Mouse (Mus musculus) bone marrow macrophage, adult 2 months (primary cell): Measurements from ENCODE around the gene Lpo. TPM values are rescaled to one million over a fixed set of nuclear protein-coding genes. Genes with fewer than 3 reads are reported as not detected.
"Not testable (repeated sequence)": the region's sequence is repeated elsewhere in the genome, so short reads cannot be mapped to it uniquely, and the experiment has no call there.

Source experiments
- H3K27ac ChIP-seq: 2 replicates; pipeline ENCODE4 v1.5.1; 2012; ENCODE audit warnings: low read depth, low read length; ENCODE audit not compliant: insufficient read depth
- H3K4me1 ChIP-seq: 2 replicates; pipeline ENCODE4 v1.6.1; 2012; ENCODE audit warnings: low read length; ENCODE audit not compliant: control insufficient read depth, insufficient read depth
- H3K4me3 ChIP-seq: 2 replicates; pipeline ENCODE4 v1.5.1; 2012; ENCODE audit warnings: mild to moderate bottlenecking, low read length, moderate library complexity; ENCODE audit not compliant: insufficient read depth
- CTCF ChIP-seq: IDR thresholded peaks from 2 replicates; pipeline ENCODE4 v1.5.1; 2012; ENCODE audit warnings: low read depth, mild to moderate bottlenecking, low read length, moderate library complexity
- POLR2A ChIP-seq: IDR thresholded peaks from 2 replicates; pipeline ENCODE4 v1.6.1; 2012; ENCODE audit warnings: mild to moderate bottlenecking, low read depth, low read length, borderline replicate concordance
- polyA plus RNA-seq: library from polyadenylated mRNA; stranded (reverse); fragments of >200 nt; gene quantifications from 2 replicates; pipeline ENCODE4 v1.2.4, GENCODE M21; 2012; ENCODE audit not compliant: missing spikeins, insufficient read depth, insufficient read length

The Lpo gene
- not detected in 2 replicates for polyA plus RNA-seq

GRCm38 (mm10) chr11:87828239-87828900 lies at the start of gene Lpo:
Gene Lpo (minus strand): TSS chr11:87828289.
- no peak for TF ChIP-seq CTCF
- TF ChIP-seq POLR2A, result no peak
- Histone ChIP-seq H3K27ac (no peak within 1 kb of the TSS), H3K4me1 (no peaks in the 10 kb centered on the region), H3K4me3 (no peak within 1 kb of the TSS)

- Histone ChIP-seq H3K4me1 (no peaks in the 10 kb centered on the region), H3K27ac (no peak within 1 kb of the TSS), H3K4me3 (no peak within 1 kb of the TSS)
- TF ChIP-seq POLR2A (no peak), CTCF (no peak)
These were observed 47.3 kb upstream of the Lpo start, which contains the start of gene Epx for GRCm38 (mm10) chr11:87875436-87875835. Gene Epx (minus strand): TSS chr11:87875536.

- no peaks in the 10 kb centered on the region for H3K4me1 ChIP-seq
- H3K4me3 ChIP-seq, result no peak overlapping the region
- no peak for TF ChIP-seq POLR2A
- no peak for TF ChIP-seq CTCF
- no peak overlapping the region for H3K27ac ChIP-seq
These were observed 43.7 kb upstream of the Lpo start for GRCm38 (mm10) chr11:87871766-87872165.

- Histone ChIP-seq H3K4me3 (no peak overlapping the region), H3K4me1 (no peaks in the 10 kb centered on the region), H3K27ac (no peak overlapping the region)
- TF ChIP-seq POLR2A (no peak), CTCF (no peak)
These were observed 42.0 kb upstream of the Lpo start for GRCm38 (mm10) chr11:87870096-87870495.

- H3K27ac ChIP-seq, H3K4me3 ChIP-seq, H3K4me1 ChIP-seq: not testable (repeated sequence)
These were observed 38.8 kb upstream of the Lpo start for GRCm38 (mm10) chr11:87866891-87867290.

- no peak overlapping the region for H3K4me3 ChIP-seq
- TF ChIP-seq POLR2A, result no peak
- TF ChIP-seq CTCF, result no peak
- no peak overlapping the region for H3K27ac ChIP-seq
- no peaks in the 10 kb centered on the region for H3K4me1 ChIP-seq
These were observed 34.7 kb upstream of the Lpo start for GRCm38 (mm10) chr11:87862805-87863204.

GRCm38 (mm10) chr11:87860426-87860825 lies 32.3 kb upstream of the Lpo start:
- Histone ChIP-seq H3K27ac (no peak overlapping the region), H3K4me3 (no peak overlapping the region), H3K4me1 (no peaks in the 10 kb centered on the region)
- TF ChIP-seq POLR2A (no peak), CTCF (no peak)

- TF ChIP-seq POLR2A (no peak), CTCF (no peak)
- Histone ChIP-seq H3K4me3 (no peak overlapping the region), H3K27ac (no peak overlapping the region), H3K4me1 (0 out of 2 replicates have a peak, but pooled peaks cover 3% of the 10 kb centered on the region)
These were observed 31.2 kb upstream of the Lpo start for GRCm38 (mm10) chr11:87859273-87859672.

- peaks cover 9% of the 10 kb centered on the region for H3K4me1 ChIP-seq
- no peak for TF ChIP-seq POLR2A
- TF ChIP-seq CTCF, result no peak
- no peak overlapping the region for H3K4me3 ChIP-seq
- H3K27ac ChIP-seq, result no peak overlapping the region
These were observed 26.5 kb upstream of the Lpo start for GRCm38 (mm10) chr11:87854550-87854949.

GRCm38 (mm10) chr11:87853597-87853954 lies 25.5 kb upstream of the Lpo start:
- TF ChIP-seq CTCF, result no peak
- TF ChIP-seq POLR2A, result no peak
- Histone ChIP-seq H3K4me3 (peak overlapping the region; percentile 76), H3K4me1 (peaks cover 9% of the 10 kb centered on the region), H3K27ac (peak overlapping the region; percentile 47)
